Mouse (Mus musculus) stomach, embryonic 14.5 days (tissue): Measurements from ENCODE around the gene Vps39. TPM values are rescaled to one million over a fixed set of nuclear protein-coding genes. Genes with fewer than 3 reads are reported as not detected.

ENCODE experiments used
- ATAC-seq: fragments of 200-750 bp; cut with Nextera tagmentation; 2 replicates; pipeline ENCODE4 v1.8.0; 2017; ENCODE audit warnings: low read depth, moderate TSS enrichment; ENCODE audit not compliant: insufficient number of reproducible peaks, insufficient read depth, low FRiP score
- H3K27ac ChIP-seq: fragments of 300-500 bp; sonication (generic); 2 replicates; pipeline ENCODE4 v1.5.1; 2014; ENCODE audit warnings: mild to moderate bottlenecking, low read length, moderate library complexity, mixed read lengths
- H3K27me3 ChIP-seq: fragments of 300-500 bp; sonication (generic); 2 replicates; pipeline ENCODE4 v1.6.1; 2014; ENCODE audit warnings: low read length, control low read depth, mixed read lengths; ENCODE audit not compliant: control insufficient read depth, insufficient read depth
- H3K36me3 ChIP-seq: fragments of 300-500 bp; sonication (generic); 2 replicates; pipeline ENCODE4 v1.6.1; 2014; ENCODE audit warnings: mild to moderate bottlenecking, control low read depth, low read length, moderate library complexity, mixed read lengths; ENCODE audit not compliant: control insufficient read depth, insufficient read depth
- H3K4me1 ChIP-seq: fragments of 300-500 bp; sonication (generic); 2 replicates; pipeline ENCODE4 v1.6.1; 2014; ENCODE audit warnings: low read length, control low read depth, mixed read lengths; ENCODE audit not compliant: control insufficient read depth, insufficient read depth
- H3K4me2 ChIP-seq: fragments of 300-500 bp; sonication (generic); replicated peaks from 2 replicates; pipeline ENCODE4 v1.6.1; 2014; ENCODE audit warnings: low read depth, low read length, control low read depth
- H3K4me3 ChIP-seq: fragments of 300-500 bp; sonication (generic); 2 replicates; pipeline ENCODE4 v1.5.1; 2014; ENCODE audit warnings: low read depth, low read length, control low read depth
- H3K9ac ChIP-seq: fragments of 300-500 bp; sonication (generic); replicated peaks from 2 replicates; pipeline ENCODE4 v1.6.1; 2014; ENCODE audit warnings: low read depth, mild to moderate bottlenecking, control low read depth, low read length, moderate library complexity, mixed read lengths
- H3K9me3 ChIP-seq: fragments of 300-500 bp; sonication (generic); 2 replicates; pipeline ENCODE4 v1.6.1; 2016; ENCODE audit warnings: low read depth, low read length, control low read depth; ENCODE audit not compliant: control insufficient read depth
- WGBS: fragments of 180-500 bp; shearing (Covaris S2); extraction: QIAGEN DNeasy Blood & Tissue Kit; methylation state at CpG from one replicate; pipeline ENCODE4 v1.1.7; 2014; 5-methylcytosine and 5-hydroxymethylcytosine counted together
- polyA plus RNA-seq: library from polyadenylated mRNA; unstranded; fragments of >200 nt; fragmentation: Nextera tagmentation; extraction: Ambion mirVana; gene quantifications from 2 replicates; pipeline ENCODE4 v1.2.1, GENCODE M21; 2014

Gene Vps39
- polyA plus RNA-seq, 1 experiment from 2014 or later, result 23.2 TPM

- Histone ChIP-seq H3K4me1 (no peaks in the 10 kb centered on the region), H3K27ac (no peak overlapping the region), H3K9ac (no peak overlapping the region), H3K4me2 (no peak overlapping the region), H3K4me3 (no peak overlapping the region), H3K36me3 (peaks cover 56% of the 10 kb centered on the region), H3K9me3 (no peaks in the 10 kb centered on the region), H3K27me3 (no peaks in the 10 kb centered on the region)
- ATAC-seq, result no peak
- WGBS, result 97% methylated on average over 4 of the region's 4 CpGs
Observed at GRCm38 (mm10) chr2:120367416-120368207, 14.7 kb upstream of the Vps39 start.

GRCm38 (mm10) chr2:120366501-120366900 is 13.6 kb upstream of the Vps39 start:
- Histone ChIP-seq H3K9ac (no peak overlapping the region), H3K36me3 (peaks cover 62% of the 10 kb centered on the region), H3K4me2 (no peak overlapping the region), H3K4me3 (no peak overlapping the region), H3K27me3 (no peaks in the 10 kb centered on the region), H3K27ac (no peak overlapping the region), H3K9me3 (no peaks in the 10 kb centered on the region), H3K4me1 (no peaks in the 10 kb centered on the region)
- no peak for ATAC-seq
- WGBS, result 83% methylated on average over 3 of the region's 3 CpGs

GRCm38 (mm10) chr2:120360425-120360824 is 7.5 kb upstream of the Vps39 start:
- H3K27me3 ChIP-seq, result no peaks in the 10 kb centered on the region
- peaks cover 38% of the 10 kb centered on the region for H3K36me3 ChIP-seq
- H3K4me2 ChIP-seq, result no peak overlapping the region
- WGBS, result 50% methylated on average over 1 of the region's 1 CpGs
- H3K4me3 ChIP-seq, result no peak overlapping the region
- no peaks in the 10 kb centered on the region for H3K4me1 ChIP-seq
- H3K9ac ChIP-seq, result no peak overlapping the region
- H3K9me3 ChIP-seq, result no peaks in the 10 kb centered on the region
- no peak overlapping the region for H3K27ac ChIP-seq
- no peak for ATAC-seq

GRCm38 (mm10) chr2:120351321-120351720 is 1.6 kb downstream of the Vps39 start:
- Histone ChIP-seq H3K27ac (no peak overlapping the region), H3K4me3 (no peak overlapping the region), H3K4me2 (no peak overlapping the region), H3K9ac (no peak overlapping the region), H3K9me3 (no peaks in the 10 kb centered on the region), H3K36me3 (peaks cover 18% of the 10 kb centered on the region), H3K4me1 (peaks cover 5% of the 10 kb centered on the region; the same call in 1 of the 2 replicates), H3K27me3 (no peaks in the 10 kb centered on the region)
- ATAC-seq, result no peak
- WGBS, result 80% methylated on average over 5 of the region's 5 CpGs

GRCm38 (mm10) chr2:120348120-120348519 is 4.8 kb downstream of the Vps39 start:
- H3K4me2 ChIP-seq, result no peak overlapping the region
- H3K27ac ChIP-seq, result no peak overlapping the region
- peaks cover 11% of the 10 kb centered on the region for H3K36me3 ChIP-seq
- H3K4me3 ChIP-seq, result no peak overlapping the region
- no peak overlapping the region for H3K9ac ChIP-seq
- WGBS, result 84% methylated on average over 9 of the region's 9 CpGs
- no peaks in the 10 kb centered on the region for H3K9me3 ChIP-seq
- no peaks in the 10 kb centered on the region for H3K27me3 ChIP-seq
- peaks cover 5% of the 10 kb centered on the region; the same call in 1 of the 2 replicates for H3K4me1 ChIP-seq
- ATAC-seq, result no peak

- no peak for ATAC-seq
- no peak overlapping the region for H3K9ac ChIP-seq
Observed at GRCm38 (mm10) chr2:120341741-120342140, 11.2 kb downstream of the Vps39 start.

GRCm38 (mm10) chr2:120337886-120338285 is 15.1 kb downstream of the Vps39 start:
- no peak overlapping the region for H3K9ac ChIP-seq
- H3K27ac ChIP-seq, result no peak overlapping the region
- H3K9me3 ChIP-seq, result no peaks in the 10 kb centered on the region
- WGBS, result 52% methylated on average over 2 of the region's 2 CpGs
- H3K36me3 ChIP-seq, result peaks cover 22% of the 10 kb centered on the region
- no peak overlapping the region for H3K4me2 ChIP-seq
- no peak for ATAC-seq
- no peak overlapping the region for H3K4me3 ChIP-seq
- no peaks in the 10 kb centered on the region for H3K4me1 ChIP-seq
- H3K27me3 ChIP-seq, result no peaks in the 10 kb centered on the region

More at GRCm38 (mm10) chr2:120341741-120342140, 11.2 kb downstream of the Vps39 start:
- H3K27ac ChIP-seq, result no peak overlapping the region
- no peaks in the 10 kb centered on the region for H3K27me3 ChIP-seq
- no peaks in the 10 kb centered on the region for H3K4me1 ChIP-seq
- WGBS, result 90% methylated on average over 1 of the region's 1 CpGs
- H3K4me2 ChIP-seq, result no peak overlapping the region
- peaks cover 22% of the 10 kb centered on the region for H3K36me3 ChIP-seq
- H3K9me3 ChIP-seq, result no peaks in the 10 kb centered on the region
- H3K4me3 ChIP-seq, result no peak overlapping the region

- ATAC-seq, result no peak
- Histone ChIP-seq H3K9me3 (no peaks in the 10 kb centered on the region), H3K27ac (no peak overlapping the region), H3K9ac (no peak overlapping the region), H3K4me1 (0 out of 2 replicates have a peak, but pooled peaks cover 2% of the 10 kb centered on the region), H3K36me3 (peaks cover 38% of the 10 kb centered on the region), H3K4me3 (no peak overlapping the region), H3K4me2 (no peak overlapping the region), H3K27me3 (no peaks in the 10 kb centered on the region)
- WGBS, result 71% methylated on average over 4 of the region's 4 CpGs
Observed at GRCm38 (mm10) chr2:120331575-120331974, 21.4 kb downstream of the Vps39 start.
